Mouse (Mus musculus) spleen, adult 2 months (tissue): ENCODE data around the gene Gm21985. TPM values are rescaled to one million over a fixed set of nuclear protein-coding genes. Genes with fewer than 3 reads are reported as not detected.

Experiments used
- DNase-seq, 2 experiments: peaks; one replicate each; pipeline versions ENCODE4 v3.0.0 to v3.0.0-alpha.2; 2012 to 2021; ENCODE audit warnings: low spot score in 2 of 2, low read depth in 1 of 2
- H3K27ac ChIP-seq: fragments of 200-500 bp; 2 replicates; pipeline ENCODE4 v1.5.1; 2012; ENCODE audit warnings: low read length, inconsistent platforms; ENCODE audit not compliant: insufficient read depth
- H3K27me3 ChIP-seq: fragments of 200-500 bp; 2 replicates; pipeline ENCODE4 v1.6.1; 2012; ENCODE audit warnings: mild to moderate bottlenecking, moderate library complexity, low read length, inconsistent platforms; ENCODE audit not compliant: control insufficient read depth, insufficient read depth
- H3K36me3 ChIP-seq: fragments of 200-500 bp; 2 replicates; pipeline ENCODE4 v1.6.1; 2012; ENCODE audit warnings: mild to moderate bottlenecking, low read length, inconsistent platforms; ENCODE audit not compliant: control insufficient read depth, insufficient read depth
- H3K4me1 ChIP-seq: fragments of 200-500 bp; 2 replicates; pipeline ENCODE4 v1.6.1; 2011; ENCODE audit warnings: inconsistent platforms; ENCODE audit not compliant: control insufficient read depth, insufficient read depth, insufficient read length
- H3K4me3 ChIP-seq: fragments of 200-500 bp; 2 replicates; pipeline ENCODE4 v1.5.1; 2011; ENCODE audit warnings: mild to moderate bottlenecking, inconsistent platforms; ENCODE audit not compliant: insufficient read depth, insufficient read length; ENCODE audit errors: extremely low read depth
- CTCF ChIP-seq: fragments of 200-500 bp; IDR thresholded peaks from 2 replicates; pipeline ENCODE4 v1.5.1; 2011; ENCODE audit warnings: mild to moderate bottlenecking, inconsistent platforms; ENCODE audit not compliant: insufficient read depth, insufficient read length, insufficient replicate concordance; ENCODE audit errors: extremely low read depth
- POLR2A ChIP-seq: fragments of 200-500 bp; IDR thresholded peaks from 2 replicates; pipeline ENCODE4 v1.6.1; 2011; ENCODE audit warnings: low read depth, low read length, inconsistent platforms
- WGBS: fragments of 180-500 bp; shearing (Covaris S2); methylation state at CpG from one replicate; pipeline ENCODE4 v1.1.7; 2018; 5-methylcytosine and 5-hydroxymethylcytosine counted together
- polyA plus RNA-seq: library from polyadenylated mRNA; depleted of rRNA; stranded (reverse); fragments of >200 nt; gene quantifications from 2 replicates; pipeline ENCODE4 v1.2.3, GENCODE M21; 2012

The Gm21985 gene
- polyA plus RNA-seq, 1 experiment, result not detected

DNA sequence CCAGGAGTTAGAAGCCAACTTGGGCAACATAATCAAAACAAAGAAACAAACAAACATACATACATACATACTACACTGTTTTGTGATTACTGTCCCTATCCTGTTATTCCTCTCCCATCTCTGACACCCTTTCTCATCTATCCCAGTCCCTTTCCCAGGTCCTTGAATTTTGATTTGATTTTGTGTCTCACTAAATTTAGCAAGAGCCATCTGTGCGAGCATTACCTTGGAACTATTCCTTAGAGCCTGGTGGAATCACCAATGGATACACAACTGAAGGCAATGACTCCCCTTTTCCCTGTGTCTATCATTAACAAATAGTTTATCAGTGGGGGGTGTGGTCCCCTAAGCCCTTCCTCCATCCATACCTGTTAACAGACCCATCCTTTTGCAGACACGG lies 26.7 kb downstream of the Gm21985 start:
- no peaks in the 10 kb centered on the region for H3K27me3 ChIP-seq
- H3K4me3 ChIP-seq, result no peak overlapping the region
- H3K4me1 ChIP-seq, result peaks cover 1% of the 10 kb centered on the region; the same call in 1 of the 2 replicates
- WGBS, result 88% methylated on average over 2 of the region's 2 CpGs
- TF ChIP-seq CTCF (no peak), POLR2A (no peak)
- no peak for DNase-seq
- H3K27ac ChIP-seq, result no peak overlapping the region
- peaks cover 5% of the 10 kb centered on the region; the same call in 1 of the 2 replicates for H3K36me3 ChIP-seq

GRCm38 (mm10) chr2:112296211-112296610 lies 30.1 kb downstream of the Gm21985 start:
- DNase-seq, result no peak
- Histone ChIP-seq H3K4me1 (no peaks in the 10 kb centered on the region), H3K4me3 (no peak overlapping the region), H3K27ac (no peak overlapping the region), H3K36me3 (peaks cover 5% of the 10 kb centered on the region; the same call in 1 of the 2 replicates), H3K27me3 (no peaks in the 10 kb centered on the region)
- WGBS, result 96% methylated on average over 3 of the region's 3 CpGs
- no peak for TF ChIP-seq POLR2A
- TF ChIP-seq CTCF, result no peak

DNA sequence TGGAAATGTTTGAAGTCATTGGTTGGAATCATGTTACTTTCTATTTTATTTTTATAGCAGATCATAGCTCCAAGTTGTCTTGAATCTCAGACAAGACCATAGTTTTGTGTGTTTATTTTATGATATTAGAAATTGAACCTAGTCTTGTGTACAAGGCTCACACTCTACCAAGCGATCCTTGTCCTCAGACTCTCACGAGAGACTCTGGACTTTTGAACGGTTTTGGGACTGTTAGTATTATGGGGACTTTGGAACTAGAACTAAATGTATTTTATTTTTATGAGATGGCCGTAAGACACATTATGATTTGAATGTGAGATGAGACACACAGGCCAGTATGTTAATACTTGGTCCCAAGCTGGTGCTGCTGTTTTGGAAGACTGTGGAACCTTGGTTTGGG lies 32.1 kb downstream of the Gm21985 start:
- peaks cover 5% of the 10 kb centered on the region; the same call in 1 of the 2 replicates for H3K36me3 ChIP-seq
- 94% methylated on average over 4 of the region's 4 CpGs for WGBS
- no peaks in the 10 kb centered on the region for H3K4me1 ChIP-seq
- H3K27ac ChIP-seq, result no peak overlapping the region
- DNase-seq, result no peak
- H3K27me3 ChIP-seq, result no peaks in the 10 kb centered on the region
- H3K4me3 ChIP-seq, result no peak overlapping the region
- TF ChIP-seq CTCF (no peak), POLR2A (no peak)

- no peak overlapping the region for H3K27ac ChIP-seq
- WGBS, result 83% methylated on average over 3 of the region's 3 CpGs
- H3K27me3 ChIP-seq, result no peaks in the 10 kb centered on the region
- no peak overlapping the region for H3K4me3 ChIP-seq
- no peak for DNase-seq
- no peaks in the 10 kb centered on the region; the same call in 1 of the 2 replicates for H3K4me1 ChIP-seq
- TF ChIP-seq POLR2A (no peak), CTCF (no peak)
- H3K36me3 ChIP-seq, result peaks cover 2% of the 10 kb centered on the region; the same call in 1 of the 2 replicates
These were observed 42.6 kb downstream of the Gm21985 start for GRCm38 (mm10) chr2:112308671-112309070.

DNA sequence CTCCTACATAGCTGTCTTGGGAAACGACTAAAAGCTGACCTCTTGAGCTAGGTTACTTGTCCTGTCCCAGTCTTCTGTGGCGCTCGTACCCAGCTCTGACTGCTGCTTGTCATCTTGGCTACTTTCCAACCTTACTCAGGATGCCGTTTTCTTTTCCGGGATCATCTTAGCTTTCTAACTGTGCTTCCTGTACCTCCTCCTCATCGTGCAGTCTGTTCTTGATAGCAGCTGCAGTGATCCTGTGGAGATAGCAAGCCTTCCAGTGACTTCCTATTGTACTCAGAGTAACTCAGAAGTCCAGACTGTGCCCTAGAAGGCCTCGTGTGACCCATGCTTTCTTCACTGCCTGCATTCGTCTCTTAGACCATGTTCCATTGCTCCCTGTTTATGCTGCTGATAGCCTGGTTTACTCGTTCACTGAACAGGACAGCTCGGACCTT lies 43.1 kb downstream of the Gm21985 start:
- no peak for DNase-seq
- 27% methylated on average over 10 of the region's 10 CpGs for WGBS
- no peak for TF ChIP-seq CTCF
- Histone ChIP-seq H3K36me3 (peaks cover 2% of the 10 kb centered on the region; the same call in 1 of the 2 replicates), H3K27ac (no peak overlapping the region), H3K4me3 (no peak overlapping the region), H3K27me3 (no peaks in the 10 kb centered on the region), H3K4me1 (no peaks in the 10 kb centered on the region; the same call in 1 of the 2 replicates)

DNA sequence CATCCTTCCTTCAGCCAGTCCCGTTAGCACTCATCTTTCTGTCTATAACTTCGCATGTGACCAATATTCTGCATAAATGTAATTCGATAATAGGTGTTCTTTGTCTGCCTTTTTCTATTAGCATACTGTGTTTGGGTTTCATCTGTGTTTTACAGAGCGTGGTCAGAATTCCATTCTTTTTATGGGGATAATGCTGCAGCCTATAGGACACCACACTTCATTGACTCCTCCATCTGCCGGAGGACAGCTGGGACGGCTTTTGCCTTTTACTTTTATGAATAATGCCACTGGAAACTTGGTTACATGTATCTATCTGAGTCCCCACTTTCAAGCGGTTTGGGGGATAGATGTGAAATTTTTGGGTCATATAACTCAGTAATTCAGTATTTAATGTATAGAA lies 49.5 kb downstream of the Gm21985 start:
- Histone ChIP-seq H3K4me1 (no peaks in the 10 kb centered on the region), H3K4me3 (no peak overlapping the region), H3K36me3 (peaks cover 6% of the 10 kb centered on the region), H3K27me3 (no peaks in the 10 kb centered on the region), H3K27ac (no peak overlapping the region)
- no peak for DNase-seq
- 94% methylated on average over 7 of the region's 7 CpGs for WGBS
- no peak for TF ChIP-seq CTCF
- no peak for TF ChIP-seq POLR2A

DNA sequence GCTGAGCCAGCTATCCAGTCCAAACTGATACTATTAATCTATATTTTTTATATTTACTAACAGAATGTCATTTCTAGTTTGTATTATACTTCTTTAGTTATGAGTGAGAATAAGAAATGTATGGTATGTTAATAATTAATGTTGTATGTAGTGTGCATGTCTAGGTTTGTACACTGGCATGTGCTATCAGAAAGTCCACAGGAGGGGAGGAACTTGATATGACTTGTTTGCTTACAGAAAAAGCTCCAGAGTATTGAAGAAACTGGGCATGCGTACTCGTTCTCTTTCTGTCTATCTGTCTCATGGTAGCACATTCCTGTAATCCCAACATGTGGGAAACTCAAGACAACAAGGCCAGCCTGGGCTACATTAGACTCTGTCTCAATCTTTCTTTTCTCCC lies 52.1 kb downstream of the Gm21985 start:
- 91% methylated on average over 2 of the region's 2 CpGs for WGBS
- Histone ChIP-seq H3K27me3 (no peaks in the 10 kb centered on the region), H3K4me3 (no peak overlapping the region), H3K4me1 (no peaks in the 10 kb centered on the region), H3K36me3 (peaks cover 4% of the 10 kb centered on the region), H3K27ac (no peak overlapping the region)
- no peak for DNase-seq
- TF ChIP-seq CTCF, result no peak
- no peak for TF ChIP-seq POLR2A
